Mouse (Mus musculus) testis, adult 2 months (tissue): ENCODE results near the gene Trim26.

Experiments
- CTCF ChIP-seq: fragments of 200-500 bp; IDR thresholded peaks from 2 replicates; pipeline ENCODE4 v1.5.1; 2012; ENCODE audit warnings: low read depth, mild to moderate bottlenecking, inconsistent platforms, low read length, moderate library complexity; ENCODE audit not compliant: control insufficient read depth, insufficient read depth, insufficient replicate concordance
- POLR2A ChIP-seq: fragments of 200-500 bp; IDR thresholded peaks from 2 replicates; pipeline ENCODE4 v1.6.1; 2012; ENCODE audit warnings: low read depth, mild to moderate bottlenecking, inconsistent platforms, low read length, moderate library complexity; ENCODE audit not compliant: control insufficient read depth

- TF ChIP-seq CTCF (no peak), POLR2A (no peak)
Observed at GRCm38 (mm10) chr17:36899376-36899775, 62.4 kb downstream of the Trim26 start.
